Mouse (Mus musculus): Measurements from ENCODE around the gene Wipi1.

DNA sequence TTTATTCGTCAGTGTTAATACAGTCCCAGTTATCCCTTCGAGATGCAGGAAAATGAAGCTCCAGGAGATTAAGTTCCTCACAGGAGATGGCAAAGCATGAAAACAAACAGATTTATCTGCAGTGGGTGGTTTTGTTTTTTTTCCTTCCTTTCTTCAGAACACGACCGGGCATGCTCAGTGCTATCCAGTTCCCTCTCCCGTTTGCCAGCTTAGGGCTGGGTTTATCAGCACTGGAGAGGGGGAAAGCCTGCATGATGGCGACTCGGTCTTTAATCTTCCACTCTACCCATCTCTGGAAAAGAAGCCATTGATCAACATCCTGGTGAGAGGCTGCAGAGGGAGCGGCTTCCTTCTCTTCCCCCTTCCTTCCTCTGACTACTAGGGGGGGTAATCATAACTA, 37.4 kb upstream of the Wipi1 start, which contains the start of gene Prkar1a:
- TF ChIP-seq CTCF (IDR thresholded peaks at IDR 0.05; ENCODE audit: low read depth, low read length): no peak
- no peak for TF ChIP-seq POLR2A (IDR thresholded peaks at IDR 0.05; ENCODE audit: insufficient read depth, low read length)
